Mouse (Mus musculus) ES-E14 (cell line): ENCODE measurements around the gene Sh3rf1. TPM values are rescaled to one million over a fixed set of nuclear protein-coding genes. Genes with fewer than 3 reads are reported as not detected.

Experiments used
- DNase-seq: peaks from one replicate; pipeline ENCODE4 v3.0.0-alpha.2; 2013; ENCODE audit warnings: low read depth, low spot score
- H3K27ac ChIP-seq: 2 replicates; pipeline ENCODE4 v1.5.1; 2012; ENCODE audit warnings: low read depth, mild to moderate bottlenecking, low read length, moderate library complexity, mixed read lengths; ENCODE audit not compliant: poor library complexity, insufficient read depth, severe bottlenecking
- H3K36me3 ChIP-seq: 2 replicates; pipeline ENCODE4 v1.6.1; 2012; ENCODE audit warnings: mild to moderate bottlenecking, low read length, moderate library complexity, mixed read lengths; ENCODE audit not compliant: control insufficient read depth, poor library complexity, insufficient read depth, severe bottlenecking
- H3K4me1 ChIP-seq, 2 experiments: fragments of 150-350 bp in 1 of 2; sonication (generic) in 1 of 2; 2 replicates each; pipeline ENCODE4 v1.6.1; 2012; ENCODE audit warnings: low read length in 2 of 2, mild to moderate bottlenecking in 1 of 2, mixed read lengths in 1 of 2; ENCODE audit not compliant: control insufficient read depth in 2 of 2, insufficient read depth in 2 of 2, poor library complexity in 1 of 2
- H3K4me3 ChIP-seq, 2 experiments: fragments of 150-350 bp in 1 of 2; sonication (generic) in 1 of 2; 2 replicates each; pipeline ENCODE4 v1.5.1; 2012; ENCODE audit warnings: low read length in 2 of 2, low read depth in 1 of 2, mild to moderate bottlenecking in 1 of 2, mixed read lengths in 1 of 2; ENCODE audit not compliant: insufficient read depth in 1 of 2, poor library complexity in 1 of 2, severe bottlenecking in 1 of 2
- H3K9ac ChIP-seq: 2 replicates; pipeline ENCODE4 v1.6.1; 2012; ENCODE audit warnings: low read depth, mild to moderate bottlenecking, low read length, mixed read lengths; ENCODE audit not compliant: poor library complexity, insufficient read depth, severe bottlenecking
- H3K9me3 ChIP-seq: fragments of 150-350 bp; sonication (generic); 2 replicates; pipeline ENCODE4 v1.6.1; 2012; ENCODE audit warnings: low read depth, mild to moderate bottlenecking, low read length; ENCODE audit not compliant: control insufficient read depth, insufficient read depth
- CHD2 ChIP-seq: IDR thresholded peaks from 2 replicates; pipeline ENCODE4 v1.6.1; 2014; ENCODE audit warnings: mild to moderate bottlenecking, low read depth, low read length, inconsistent platforms
- HCFC1 ChIP-seq: IDR thresholded peaks from 2 replicates; pipeline ENCODE4 v1.6.1; 2012; ENCODE audit warnings: low read length, inconsistent platforms, borderline replicate concordance; ENCODE audit not compliant: insufficient read depth
- MAFK ChIP-seq: IDR thresholded peaks from 2 replicates; pipeline ENCODE4 v1.6.1; 2014; ENCODE audit warnings: mild to moderate bottlenecking, low read depth, low read length, inconsistent platforms; ENCODE audit not compliant: insufficient read depth
- ZC3H11A ChIP-seq: IDR thresholded peaks from 2 replicates; pipeline ENCODE4 v1.6.1; 2012; ENCODE audit warnings: low read depth, mild to moderate bottlenecking, inconsistent platforms, low read length, borderline replicate concordance
- ZNF384 ChIP-seq: IDR thresholded peaks from 2 replicates; pipeline ENCODE4 v1.6.1; 2012; ENCODE audit warnings: low read depth, low read length, inconsistent platforms
- in situ Hi-C, 2 experiments: fragments of 600-800 bp; cut with MboI; formaldehyde crosslinking; loops; one replicate each; pipeline ENCODE4 v1.15.1; 2025; ENCODE audit warnings: low sequenced_read_pairs in 2 of 2, inconsistent platforms in 1 of 2; ENCODE audit not compliant: unreplicated experiment in 2 of 2
- total RNA-seq: library from RNA; depleted of rRNA; stranded (reverse); fragments of 300-350 nt; gene quantifications from 2 replicates; pipeline ENCODE4 v1.2.3, GENCODE M21; 2012

Gene Sh3rf1
- total RNA-seq, 1 experiment, result 6.0 TPM

GRCm38 (mm10) chr8:61420166-61420565 is 196.5 kb downstream of the Sh3rf1 start:
- no peak for DNase-seq
- in situ Hi-C loops, result no loop called here
- no peak overlapping the region for H3K27ac ChIP-seq

DNA sequence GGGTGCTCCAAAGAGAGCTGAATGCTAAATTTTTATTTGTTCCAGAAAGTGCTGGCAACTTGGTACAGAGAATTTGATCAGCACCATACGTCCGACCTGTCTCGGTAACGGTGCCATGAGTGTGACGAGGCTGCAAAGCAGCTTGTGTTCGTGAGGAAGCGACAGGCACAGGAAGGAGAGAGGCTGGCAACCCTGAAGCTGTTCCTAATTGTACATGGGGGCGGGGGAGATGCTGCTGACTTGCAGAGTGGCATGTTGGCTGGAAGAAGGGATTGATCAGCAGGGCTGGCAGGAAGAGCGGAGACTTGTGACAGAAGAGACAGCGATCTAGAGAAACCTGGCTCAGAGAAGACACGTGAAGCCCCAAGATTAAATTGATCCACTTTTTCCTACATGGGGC is 197.9 kb downstream of the Sh3rf1 start:
- no peak overlapping the region for H3K4me3 ChIP-seq
- TF ChIP-seq ZNF384, result no peak
- TF ChIP-seq ZC3H11A, result no peak
- no peak for TF ChIP-seq MAFK
- TF ChIP-seq CHD2, result no peak
- TF ChIP-seq HCFC1, result no peak
- no peak for DNase-seq
- peaks cover 2 to 5% of the 10 kb centered on the region in 2 experiments; a peak in 1 of 4 replicates for H3K4me1 ChIP-seq
- in situ Hi-C loops, result no loop called here
- no peak overlapping the region for H3K27ac ChIP-seq
- H3K9me3 ChIP-seq, result no peaks in the 10 kb centered on the region
- H3K36me3 ChIP-seq, result no peaks in the 10 kb centered on the region
- no peak overlapping the region for H3K9ac ChIP-seq

More at GRCm38 (mm10) chr8:61420166-61420565, 196.5 kb downstream of the Sh3rf1 start:
- Histone ChIP-seq H3K9me3 (no peaks in the 10 kb centered on the region), H3K9ac (no peak overlapping the region), H3K4me1 (peaks cover 0 to 5% of the 10 kb centered on the region in 2 experiments; a peak in 1 of 4 replicates), H3K4me3 (no peak overlapping the region), H3K36me3 (no peaks in the 10 kb centered on the region)
- no peak for TF ChIP-seq ZC3H11A
- no peak for TF ChIP-seq HCFC1
- no peak for TF ChIP-seq CHD2
- no peak for TF ChIP-seq ZNF384
- TF ChIP-seq MAFK, result no peak

GRCm38 (mm10) chr8:61425125-61425524 is 201.5 kb downstream of the Sh3rf1 start:
- TF ChIP-seq MAFK (no peak), ZNF384 (no peak), CHD2 (no peak), HCFC1 (no peak), ZC3H11A (no peak)
- Histone ChIP-seq H3K36me3 (no peaks in the 10 kb centered on the region), H3K4me1 (peaks cover 3 to 4% of the 10 kb centered on the region in 2 experiments; a peak in 2 of 4 replicates), H3K9ac (no peak overlapping the region), H3K27ac (no peak overlapping the region), H3K9me3 (no peaks in the 10 kb centered on the region), H3K4me3 (no peak overlapping the region)
- in situ Hi-C loops, result no loop called here
- no peak for DNase-seq

- Histone ChIP-seq H3K9me3 (no peaks in the 10 kb centered on the region), H3K27ac (no peak overlapping the region), H3K9ac (no peak overlapping the region), H3K4me1 (peaks cover 3 to 4% of the 10 kb centered on the region in 2 experiments; a peak in 2 of 4 replicates), H3K36me3 (no peaks in the 10 kb centered on the region), H3K4me3 (no peak overlapping the region)
- in situ Hi-C loops, result no loop called here
- TF ChIP-seq ZC3H11A, result no peak
- TF ChIP-seq MAFK, result no peak
- TF ChIP-seq ZNF384, result no peak
- TF ChIP-seq CHD2, result no peak
- no peak for TF ChIP-seq HCFC1
- DNase-seq, result no peak
Measured at GRCm38 (mm10) chr8:61426072-61426471, 202.4 kb downstream of the Sh3rf1 start.

- DNase-seq, result no peak
- no peak overlapping the region for H3K9ac ChIP-seq
- peaks cover 3 to 4% of the 10 kb centered on the region in 2 experiments; a peak in 2 of 4 replicates for H3K4me1 ChIP-seq
- no peaks in the 10 kb centered on the region for H3K36me3 ChIP-seq
- H3K4me3 ChIP-seq, result no peak overlapping the region
- no peaks in the 10 kb centered on the region for H3K9me3 ChIP-seq
- in situ Hi-C loops, result no loop called here
- no peak overlapping the region for H3K27ac ChIP-seq
- TF ChIP-seq MAFK (no peak), HCFC1 (no peak), ZNF384 (no peak), CHD2 (no peak)
Measured at GRCm38 (mm10) chr8:61426671-61427070, 203.0 kb downstream of the Sh3rf1 start.
